Mouse (Mus musculus) limb, embryonic 13.5 days (tissue): Measurements from ENCODE around the gene Spata2l. TPM values are rescaled to one million over a fixed set of nuclear protein-coding genes. Genes with fewer than 3 reads are reported as not detected.
"Not testable (repeated sequence)": the region's sequence is repeated elsewhere in the genome, so short reads cannot be mapped to it uniquely, and the experiment has no call there.

Source experiments
- ATAC-seq: fragments of 200-750 bp; cut with Nextera tagmentation; 2 replicates; pipeline ENCODE4 v1.8.0; 2017; ENCODE audit warnings: low read depth, moderate number of reproducible peaks, moderate TSS enrichment; ENCODE audit not compliant: low FRiP score
- H3K27ac ChIP-seq: fragments of 300-500 bp; sonication (generic); 2 replicates; pipeline ENCODE4 v1.5.1; 2015; ENCODE audit warnings: inconsistent platforms, mild to moderate bottlenecking, moderate library complexity
- H3K27me3 ChIP-seq: fragments of 300-500 bp; sonication (generic); 2 replicates; pipeline ENCODE4 v1.6.1; 2015; ENCODE audit warnings: mild to moderate bottlenecking, inconsistent platforms
- H3K36me3 ChIP-seq: fragments of 300-500 bp; sonication (generic); 2 replicates; pipeline ENCODE4 v1.6.1; 2015; ENCODE audit warnings: inconsistent platforms, mild to moderate bottlenecking, moderate library complexity
- H3K4me1 ChIP-seq: fragments of 300-500 bp; sonication (generic); 2 replicates; pipeline ENCODE4 v1.6.1; 2015; ENCODE audit warnings: inconsistent platforms
- H3K4me2 ChIP-seq: fragments of 300-500 bp; sonication (generic); replicated peaks from 2 replicates; pipeline ENCODE4 v1.6.1; 2015; ENCODE audit warnings: inconsistent platforms, mild to moderate bottlenecking, moderate library complexity
- H3K4me3 ChIP-seq: fragments of 300-500 bp; sonication (generic); 2 replicates; pipeline ENCODE4 v1.5.1; 2015; ENCODE audit warnings: moderate library complexity, mild to moderate bottlenecking, inconsistent platforms
- H3K9ac ChIP-seq: fragments of 300-500 bp; sonication (generic); 2 replicates; pipeline ENCODE4 v1.6.1; 2015; ENCODE audit warnings: mild to moderate bottlenecking, inconsistent platforms
- H3K9me3 ChIP-seq: fragments of 300-500 bp; sonication (generic); 2 replicates; pipeline ENCODE4 v1.6.1; 2016; ENCODE audit warnings: inconsistent platforms
- WGBS: fragments of 180-500 bp; shearing (Covaris S2); methylation state at CpG from one replicate; pipeline ENCODE4 v1.1.7; 2015; 5-methylcytosine and 5-hydroxymethylcytosine counted together
- polyA plus RNA-seq: library from polyadenylated mRNA; unstranded; fragments of >200 nt; fragmentation: Nextera tagmentation; extraction: Ambion mirVana; gene quantifications from 2 replicates; pipeline ENCODE4 v1.2.1, GENCODE M21; 2015

Spata2l gene
- polyA plus RNA-seq, 1 experiment from 2014 or later = 3.7 TPM

DNA sequence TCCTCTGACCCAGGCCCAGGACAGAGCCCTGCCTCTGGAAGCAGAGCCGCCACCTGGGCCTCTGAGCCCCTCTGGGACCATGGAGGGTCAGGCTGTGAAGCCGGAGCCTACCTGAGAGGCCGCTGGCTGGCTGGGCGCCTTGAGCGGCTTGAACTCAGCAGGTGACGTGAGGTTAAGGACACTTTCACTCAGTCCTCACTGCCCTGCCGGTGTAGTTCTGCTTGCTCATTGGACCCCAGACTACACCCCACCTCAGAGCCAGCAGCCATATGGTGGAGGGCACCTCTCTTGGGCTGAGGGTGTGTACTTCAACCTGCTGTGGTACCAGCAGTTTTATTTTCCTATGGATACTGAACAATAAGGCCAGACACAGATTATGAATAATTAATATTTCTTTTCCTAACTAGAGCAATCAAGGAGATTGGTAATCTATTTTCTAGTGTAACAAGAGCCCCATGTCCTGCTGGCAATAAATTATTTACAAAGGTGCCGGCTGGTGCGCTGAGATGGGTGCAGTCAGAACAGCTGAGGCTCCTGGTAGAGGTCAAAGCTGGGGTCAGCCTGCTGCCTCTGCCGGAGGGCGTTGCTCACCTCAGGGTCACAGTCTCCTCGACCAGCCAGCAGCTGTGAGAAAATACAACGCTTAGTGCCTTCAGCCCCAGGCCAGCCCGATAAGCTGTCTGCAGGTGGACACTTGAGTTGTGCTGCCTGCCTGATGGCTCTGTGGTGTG lies 32.1 kb upstream of the Spata2l start:
- Histone ChIP-seq H3K4me3 (no peak overlapping the region), H3K27me3 (no peaks in the 10 kb centered on the region), H3K9me3 (no peaks in the 10 kb centered on the region), H3K4me2 (no peak overlapping the region), H3K27ac (no peak overlapping the region), H3K4me1 (no peaks in the 10 kb centered on the region), H3K9ac (no peak overlapping the region), H3K36me3 (peaks cover 88% of the 10 kb centered on the region)
- 75% methylated on average over 14 of the region's 14 CpGs for WGBS
- ATAC-seq = no peak; the same call in 1 of the 2 replicates

DNA sequence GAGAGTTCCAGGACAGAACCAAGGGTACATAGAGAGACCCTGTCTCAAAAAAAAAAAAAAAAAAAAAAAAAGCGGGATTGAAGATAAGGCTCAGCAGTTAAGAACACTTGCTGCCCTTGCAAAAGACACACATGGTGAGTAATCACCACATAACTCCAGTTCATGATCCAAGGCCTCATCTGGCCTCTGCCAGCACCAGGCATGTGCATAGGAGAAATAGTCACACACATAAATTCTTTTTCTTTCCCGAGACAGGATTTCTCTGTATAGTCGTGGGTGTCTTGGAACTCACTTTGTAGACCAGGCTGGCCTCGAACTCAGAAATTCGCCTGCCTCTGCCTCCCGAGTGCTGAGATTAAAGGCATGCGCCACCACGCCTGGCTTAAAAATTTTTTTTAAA lies 21.6 kb upstream of the Spata2l start:
- not testable (repeated sequence) for H3K27ac ChIP-seq
- 91% methylated on average over 8 of the region's 8 CpGs for whole genome bisulfite sequencing

DNA sequence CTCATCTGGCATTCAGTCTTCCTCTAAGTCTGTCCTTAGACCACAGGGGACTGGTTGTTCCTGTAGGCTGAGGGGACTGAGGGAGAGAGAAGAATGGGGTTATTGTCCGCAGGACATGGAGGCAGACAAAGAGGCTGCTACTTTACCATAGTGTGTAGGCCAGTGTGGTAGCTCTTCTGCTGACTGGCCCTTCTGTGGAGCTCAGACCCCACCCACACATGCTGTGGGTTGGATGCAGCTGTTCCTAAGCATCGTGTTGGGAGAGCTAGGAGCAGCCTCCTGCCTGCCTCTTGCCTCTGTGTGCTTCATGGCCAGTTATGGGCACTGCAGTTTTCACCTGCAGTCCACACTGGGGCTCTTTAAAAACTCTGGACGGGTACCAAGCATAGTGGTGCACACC lies 21.1 kb upstream of the Spata2l start:
- peaks cover 63% of the 10 kb centered on the region for H3K36me3 ChIP-seq
- H3K27me3 ChIP-seq = no peaks in the 10 kb centered on the region
- H3K9ac ChIP-seq = no peak overlapping the region
- H3K4me1 ChIP-seq = peaks cover 25% of the 10 kb centered on the region
- 90% methylated on average over 3 of the region's 3 CpGs for WGBS
- H3K27ac ChIP-seq = no peak overlapping the region
- no peak for ATAC-seq
- no peaks in the 10 kb centered on the region for H3K9me3 ChIP-seq
- H3K4me2 ChIP-seq = no peak overlapping the region
- no peak overlapping the region for H3K4me3 ChIP-seq

More for the DNA sequence above, 21.6 kb upstream of the Spata2l start:
- H3K9me3 ChIP-seq, H3K4me2 ChIP-seq, H3K4me3 ChIP-seq, ATAC-seq, H3K27me3 ChIP-seq, H3K9ac ChIP-seq: not testable (repeated sequence)
- H3K4me1 ChIP-seq = peaks cover 23% of the 10 kb centered on the region
- peaks cover 64% of the 10 kb centered on the region for H3K36me3 ChIP-seq

DNA sequence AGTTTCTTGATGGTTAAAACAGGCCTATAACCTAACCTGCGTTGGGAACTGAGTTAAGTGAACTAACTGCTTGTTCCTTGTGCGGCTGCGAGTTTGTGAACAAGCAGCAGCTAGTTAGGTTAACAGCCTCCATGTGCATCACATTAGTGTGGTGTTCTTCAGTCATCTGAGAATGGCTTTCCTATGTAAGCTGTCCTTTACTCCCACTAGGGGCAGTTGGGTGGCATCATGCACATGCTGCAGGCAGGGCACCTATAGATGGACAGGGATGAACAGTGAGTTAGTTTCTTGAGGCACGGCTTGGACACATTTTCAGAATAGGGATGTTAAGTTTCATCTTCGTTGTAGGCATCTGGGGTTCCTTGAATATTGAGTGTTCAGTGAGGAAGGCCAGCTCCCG lies 19.1 kb upstream of the Spata2l start:
- H3K27me3 ChIP-seq = no peaks in the 10 kb centered on the region
- peaks cover 66% of the 10 kb centered on the region for H3K36me3 ChIP-seq
- H3K9ac ChIP-seq = peak overlapping the region; percentile 95
- no peaks in the 10 kb centered on the region for H3K9me3 ChIP-seq
- no peak for ATAC-seq
- WGBS = 61% methylated on average over 6 of the region's 6 CpGs
- peak overlapping the region; percentile 97 for H3K4me3 ChIP-seq
- H3K27ac ChIP-seq = no peak overlapping the region
- H3K4me1 ChIP-seq = peaks cover 25% of the 10 kb centered on the region
- H3K4me2 ChIP-seq = peak overlapping the region; percentile 76

DNA sequence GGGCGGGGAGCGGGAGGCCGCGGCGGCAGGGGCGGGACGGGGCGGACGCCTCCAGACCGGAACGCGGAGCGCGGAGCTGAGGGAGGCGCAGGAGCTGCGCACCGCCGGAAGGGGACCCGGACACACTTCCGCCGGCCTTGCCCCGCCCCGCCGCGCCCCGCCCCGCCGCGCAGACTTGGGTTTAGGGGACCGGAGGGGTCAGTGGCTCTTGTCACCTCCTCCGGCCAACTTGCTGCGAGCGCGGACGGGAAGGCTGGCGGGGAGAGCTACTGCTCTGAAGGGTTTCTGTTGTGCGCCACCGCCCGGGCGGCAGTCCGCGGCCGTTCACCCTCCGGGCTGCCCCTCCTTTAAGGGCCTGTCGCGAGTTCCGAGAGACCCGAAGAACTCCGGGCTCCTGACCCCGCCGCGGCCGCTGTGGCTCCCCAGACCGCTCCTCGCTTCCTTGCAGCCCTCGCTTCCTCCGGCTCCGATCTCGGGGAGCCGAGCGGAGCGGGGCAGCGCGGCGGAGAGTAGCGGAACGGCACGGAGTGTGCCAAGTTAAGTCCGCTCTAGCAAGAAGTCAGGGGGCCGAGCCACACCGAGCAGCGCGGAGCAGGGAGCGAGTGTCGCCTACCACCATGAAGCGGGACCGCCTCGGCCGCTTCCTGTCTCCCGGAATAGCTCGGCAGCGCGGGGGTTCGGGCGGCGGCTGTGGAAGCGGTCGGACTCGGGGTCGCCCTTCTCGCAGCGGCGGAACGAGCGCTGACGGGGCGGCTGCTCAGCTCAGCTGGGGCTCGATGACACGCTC lies 18.3 kb upstream of the Spata2l start, which contains the start of the genes Zfp276 and Vps9d1:
Gene Zfp276, plus strand, starts transcription at position 97 of the 787 bp plus-strand sequence.
Gene Vps9d1, minus strand, starts transcription at position 250 of the 787 bp plus-strand sequence.
- Histone ChIP-seq H3K36me3 (peaks cover 65% of the 10 kb centered on the region), H3K27me3 (no peaks in the 10 kb centered on the region), H3K27ac (peak within 1 kb of the TSS; percentile 77), H3K4me3 (peak within 1 kb of the TSS; percentile 97), H3K9ac (peak within 1 kb of the TSS; percentile 95), H3K9me3 (no peaks in the 10 kb centered on the region), H3K4me1 (peaks cover 25% of the 10 kb centered on the region), H3K4me2 (peak within 1 kb of the TSS; percentile 76)
- peak; percentile 93 for ATAC-seq
- WGBS = under 1% methylated on average over 79 of the region's 99 CpGs

DNA sequence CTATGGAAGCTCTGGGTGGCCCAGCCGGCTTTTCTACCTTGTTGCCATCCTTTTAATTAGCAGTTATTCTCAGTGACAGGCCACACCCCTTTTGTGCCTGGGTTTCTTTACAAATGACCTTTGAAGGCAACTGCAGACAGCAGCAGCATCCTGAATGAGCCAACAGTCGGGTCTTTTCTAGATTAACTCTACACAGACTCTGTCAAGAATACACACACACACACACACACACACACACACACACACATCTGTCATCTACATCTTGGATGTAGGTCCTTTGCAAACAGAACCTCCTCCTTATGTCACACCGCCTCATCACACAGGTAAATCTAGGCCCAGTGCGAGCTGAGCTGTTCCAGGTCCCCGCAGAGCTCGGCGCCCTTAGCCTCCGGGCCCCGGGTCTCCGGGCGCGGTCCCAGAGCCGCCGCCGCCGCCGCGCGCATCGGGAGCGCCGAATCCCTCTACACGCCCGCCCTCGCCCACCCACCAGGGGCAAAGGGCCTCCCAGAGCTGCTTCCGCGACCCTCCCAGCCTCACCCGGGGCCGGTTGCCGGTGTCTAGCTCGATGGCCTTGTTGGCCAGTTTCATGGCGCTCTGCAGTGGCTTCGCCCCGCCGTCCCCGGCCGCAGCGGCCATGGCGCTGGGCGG lies 17.5 kb upstream of the Spata2l start:
- peak overlapping the region; percentile 95 for H3K9ac ChIP-seq
- under 1% methylated on average over 31 of the region's 40 CpGs for WGBS
- H3K4me1 ChIP-seq = peaks cover 25% of the 10 kb centered on the region
- H3K27me3 ChIP-seq = no peaks in the 10 kb centered on the region
- no peak; the same call in none of the 2 replicates for ATAC-seq
- peak overlapping the region; percentile 76 for H3K4me2 ChIP-seq
- H3K4me3 ChIP-seq = peak overlapping the region; percentile 97
- H3K27ac ChIP-seq = peak overlapping the region; percentile 77
- peaks cover 65% of the 10 kb centered on the region for H3K36me3 ChIP-seq
- no peaks in the 10 kb centered on the region for H3K9me3 ChIP-seq

DNA sequence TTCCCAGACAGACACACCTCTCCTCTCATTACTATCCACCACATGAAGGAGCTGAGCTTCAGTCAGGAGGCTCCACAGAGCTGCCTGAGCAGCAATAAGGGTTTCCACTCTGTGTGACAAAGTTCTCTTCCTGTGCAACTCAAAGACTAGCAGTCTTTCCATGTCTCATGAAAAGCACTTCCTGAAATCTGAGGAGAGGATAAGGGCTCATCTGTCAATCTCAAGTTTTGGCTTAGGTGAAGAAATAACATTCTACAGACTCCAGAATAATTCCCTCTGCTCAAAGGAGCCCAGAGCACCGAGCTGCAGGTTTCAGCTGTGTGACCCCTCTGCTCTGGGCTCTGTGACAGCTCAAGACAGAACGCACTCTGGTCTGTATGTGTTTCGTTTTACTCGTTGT lies 16.9 kb upstream of the Spata2l start:
- no peak overlapping the region for H3K27ac ChIP-seq
- no peak for ATAC-seq
- peak overlapping the region; percentile 97 for H3K4me3 ChIP-seq
- 44% methylated on average over 4 of the region's 4 CpGs for WGBS
- no peaks in the 10 kb centered on the region for H3K27me3 ChIP-seq
- peak overlapping the region; percentile 76 for H3K4me2 ChIP-seq
- peaks cover 65% of the 10 kb centered on the region for H3K36me3 ChIP-seq
- H3K4me1 ChIP-seq = peaks cover 25% of the 10 kb centered on the region
- no peaks in the 10 kb centered on the region for H3K9me3 ChIP-seq
- H3K9ac ChIP-seq = peak overlapping the region; percentile 95

DNA sequence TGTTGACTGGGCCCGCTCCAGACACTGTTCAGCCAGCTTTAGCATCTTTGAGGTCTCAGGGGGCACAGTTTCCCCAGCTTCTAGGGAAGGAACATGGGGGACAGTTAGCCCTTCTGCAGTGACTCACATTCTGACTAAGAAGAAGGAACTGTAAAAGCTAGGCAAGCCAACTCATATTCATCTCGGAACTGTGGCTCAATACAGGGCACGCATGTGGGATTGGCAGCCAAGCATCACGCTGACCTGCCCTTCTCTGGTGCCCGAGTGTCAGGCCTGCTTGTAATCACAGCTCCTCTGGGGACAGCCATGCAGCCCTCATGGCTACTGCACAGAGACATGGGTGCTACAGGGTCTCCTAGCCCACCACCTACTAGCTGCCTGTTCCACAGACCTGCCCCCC lies 14.9 kb upstream of the Spata2l start:
- ATAC-seq = no peak
- H3K9ac ChIP-seq = peak overlapping the region; percentile 8
- peaks cover 22% of the 10 kb centered on the region for H3K4me1 ChIP-seq
- H3K27ac ChIP-seq = no peak overlapping the region
- 93% methylated on average over 5 of the region's 5 CpGs for WGBS
- no peaks in the 10 kb centered on the region for H3K9me3 ChIP-seq
- H3K36me3 ChIP-seq = peaks cover 65% of the 10 kb centered on the region
- no peaks in the 10 kb centered on the region for H3K27me3 ChIP-seq
- H3K4me3 ChIP-seq = no peak overlapping the region
- no peak overlapping the region for H3K4me2 ChIP-seq

DNA sequence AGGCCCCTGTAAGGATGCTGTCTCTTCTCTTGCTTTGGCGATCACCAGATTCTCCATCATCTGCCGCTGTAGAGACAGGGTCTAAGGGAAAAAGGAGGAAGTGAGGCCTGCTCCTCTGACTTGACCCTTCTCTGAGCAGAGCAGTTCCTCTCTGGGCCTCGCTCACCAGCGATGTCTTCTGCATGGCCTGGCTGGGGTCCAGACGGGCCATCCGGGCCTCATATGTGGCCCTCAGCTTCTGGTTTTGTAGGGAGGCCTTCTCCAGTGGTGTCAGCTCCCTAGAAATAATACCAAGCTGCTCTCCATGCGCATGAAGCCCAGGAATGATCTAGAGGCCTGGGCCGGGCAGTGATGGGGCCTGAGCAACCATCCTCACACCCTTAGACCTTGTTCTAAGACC lies 12.6 kb upstream of the Spata2l start:
- Histone ChIP-seq H3K4me3 (no peak overlapping the region), H3K9me3 (no peaks in the 10 kb centered on the region), H3K36me3 (peaks cover 84% of the 10 kb centered on the region), H3K27me3 (no peaks in the 10 kb centered on the region), H3K4me1 (peaks cover 11% of the 10 kb centered on the region), H3K4me2 (no peak overlapping the region), H3K27ac (no peak overlapping the region), H3K9ac (no peak overlapping the region)
- ATAC-seq = no peak
- WGBS = 90% methylated on average over 8 of the region's 8 CpGs

DNA sequence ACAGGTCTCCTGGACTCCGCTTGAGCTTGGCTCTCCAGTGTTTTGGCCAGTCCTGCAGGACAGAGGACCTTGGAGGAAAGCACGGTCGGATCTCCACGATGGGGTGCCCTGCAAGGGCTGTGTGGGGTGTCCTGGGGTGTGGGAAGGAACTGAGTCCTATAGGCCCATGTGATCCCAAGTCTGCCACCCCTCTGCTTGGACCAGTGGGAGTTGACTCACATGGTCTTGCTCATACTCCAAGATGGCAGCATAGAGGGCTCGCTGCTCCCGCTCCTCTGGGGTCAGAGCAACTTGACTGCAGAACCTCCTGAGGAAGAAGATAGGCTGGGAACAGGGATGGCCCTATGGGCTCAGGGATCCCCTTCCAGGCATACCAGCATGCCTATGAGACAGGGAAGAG lies 11.7 kb upstream of the Spata2l start:
- peaks cover 92% of the 10 kb centered on the region for H3K36me3 ChIP-seq
- peaks cover 4% of the 10 kb centered on the region for H3K4me1 ChIP-seq
- H3K9ac ChIP-seq = no peak overlapping the region
- no peak overlapping the region for H3K4me2 ChIP-seq
- ATAC-seq = no peak
- no peaks in the 10 kb centered on the region for H3K9me3 ChIP-seq
- 92% methylated on average over 6 of the region's 6 CpGs for WGBS
- no peaks in the 10 kb centered on the region for H3K27me3 ChIP-seq
- H3K4me3 ChIP-seq = no peak overlapping the region
- H3K27ac ChIP-seq = no peak overlapping the region

DNA sequence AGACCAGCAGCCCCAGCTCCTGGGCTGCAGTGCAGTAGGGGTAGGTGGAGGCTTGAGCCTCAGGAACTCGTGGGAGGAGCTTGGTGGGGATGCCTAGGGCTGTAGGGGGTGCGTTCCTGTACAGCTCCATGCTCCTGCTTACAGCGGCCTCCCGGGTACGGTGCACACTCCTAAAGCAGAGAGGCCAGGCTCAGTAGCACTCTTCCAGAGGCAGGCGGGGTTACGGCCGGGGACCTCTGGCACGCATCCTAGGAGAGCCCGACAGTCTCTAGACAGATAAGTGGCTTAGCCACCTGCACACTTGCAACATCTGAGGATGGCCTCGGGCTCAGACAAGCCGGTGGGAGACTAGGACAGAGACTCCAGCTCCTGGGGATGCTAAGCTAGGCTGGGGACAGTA lies 9.5 kb upstream of the Spata2l start:
- H3K9me3 ChIP-seq = no peaks in the 10 kb centered on the region
- no peak overlapping the region for H3K4me2 ChIP-seq
- H3K4me1 ChIP-seq = no peaks in the 10 kb centered on the region
- no peak overlapping the region for H3K9ac ChIP-seq
- no peaks in the 10 kb centered on the region for H3K27me3 ChIP-seq
- H3K36me3 ChIP-seq = peaks cover 92% of the 10 kb centered on the region
- H3K4me3 ChIP-seq = no peak overlapping the region
- no peak overlapping the region for H3K27ac ChIP-seq
- ATAC-seq = no peak
- 90% methylated on average over 12 of the region's 12 CpGs for WGBS

DNA sequence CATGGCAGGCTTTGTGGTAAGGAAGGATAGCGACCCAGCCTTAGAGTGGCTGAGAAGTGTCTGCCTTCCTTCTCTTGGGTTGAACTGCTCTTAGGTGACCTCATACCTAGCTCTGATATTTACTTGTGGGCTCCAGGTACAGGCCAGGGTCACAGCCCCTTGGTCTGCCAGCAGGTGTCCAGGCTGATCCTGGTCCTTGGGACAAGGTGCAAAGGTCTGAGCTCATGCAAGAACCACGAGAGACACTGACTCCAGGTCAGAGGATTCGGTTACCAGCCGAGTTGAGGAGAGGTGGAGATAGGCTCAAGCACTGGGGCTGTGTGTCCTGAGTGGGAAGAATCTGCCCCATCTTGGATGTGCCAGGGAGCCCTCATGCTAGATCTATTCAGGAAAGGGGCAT lies 8.3 kb upstream of the Spata2l start:
- Histone ChIP-seq H3K9me3 (no peaks in the 10 kb centered on the region), H3K4me2 (no peak overlapping the region), H3K36me3 (peaks cover 81% of the 10 kb centered on the region), H3K4me1 (no peaks in the 10 kb centered on the region), H3K27ac (no peak overlapping the region), H3K9ac (no peak overlapping the region), H3K4me3 (no peak overlapping the region), H3K27me3 (no peaks in the 10 kb centered on the region)
- 94% methylated on average over 4 of the region's 4 CpGs for WGBS
- no peak for ATAC-seq
